Mouse (Mus musculus) kidney, adult 2 months (tissue): ENCODE measurements around the gene Map6d1.

ENCODE experiments used
- CTCF ChIP-seq: fragments of 200-500 bp; conservative IDR thresholded peaks from 2 replicates; pipeline ENCODE4 v1.5.1; 2011; ENCODE audit warnings: low read depth, mild to moderate bottlenecking, control low read depth, low read length, moderate library complexity, mixed read lengths; ENCODE audit not compliant: insufficient read depth, insufficient read length
- POLR2A ChIP-seq: fragments of 200-500 bp; IDR thresholded peaks from one replicate; pipeline ENCODE4 v1.6.1; 2011; ENCODE audit warnings: low read depth, low read length, control low read depth

DNA sequence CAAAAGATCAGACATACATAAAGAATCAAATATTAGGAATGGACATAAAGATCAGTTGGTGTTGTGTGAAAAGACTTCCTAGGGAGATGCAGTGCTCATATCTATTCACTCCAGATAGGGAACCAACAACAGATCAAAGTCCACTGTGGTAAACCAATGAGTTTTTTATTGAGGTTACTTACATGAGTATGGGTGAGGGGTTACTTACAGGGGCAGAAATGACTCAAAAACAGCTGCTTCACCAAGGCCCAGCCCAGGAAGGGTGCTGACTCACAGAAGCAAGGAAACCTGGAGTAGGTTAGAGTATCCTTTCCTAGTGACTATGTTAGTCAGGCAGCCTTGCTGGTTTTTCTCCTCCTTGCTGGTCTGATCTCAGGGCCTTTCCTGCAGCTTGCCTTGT, 49.1 kb downstream of the Map6d1 start:
- TF ChIP-seq POLR2A: no peak
- TF ChIP-seq CTCF: no peak
